Mouse (Mus musculus) MEL (cell line): Measurements from ENCODE around the gene Tbc1d20. TPM values are rescaled to one million over a fixed set of nuclear protein-coding genes. Genes with fewer than 3 reads are reported as not detected.
"Not testable (repeated sequence)": the region's sequence is repeated elsewhere in the genome, so short reads cannot be mapped to it uniquely, and the experiment has no call there.

Experiments
- DNase-seq: peaks from one replicate; pipeline ENCODE4 v3.0.0; 2011; ENCODE audit warnings: low read depth, low spot score
- H3K27ac ChIP-seq: 2 replicates; pipeline ENCODE4 v1.5.1; 2012; ENCODE audit warnings: low read depth, mild to moderate bottlenecking, control low read depth, low read length, moderate library complexity; ENCODE audit not compliant: control insufficient read depth
- H3K27me3 ChIP-seq, 2 experiments: fragments of 150-350 bp in 1 of 2; sonication (generic) in 1 of 2; 2 replicates each; pipeline ENCODE4 v1.6.1; 2012; ENCODE audit warnings: low read length in 2 of 2, mild to moderate bottlenecking in 2 of 2, improper control_type of control experiment in 1 of 2, moderate library complexity in 1 of 2; ENCODE audit not compliant: insufficient read depth in 2 of 2, control insufficient read depth in 1 of 2
- H3K36me3 ChIP-seq, 2 experiments: 2 replicates each; pipeline ENCODE4 v1.6.1; 2012 to 2014; ENCODE audit warnings: low read length in 2 of 2, improper control_type of control experiment in 1 of 2, inconsistent platforms in 1 of 2, mild to moderate bottlenecking in 1 of 2; ENCODE audit not compliant: insufficient read depth in 2 of 2, control insufficient read depth in 1 of 2
- H3K4me1 ChIP-seq, 2 experiments: fragments of 150-350 bp in 1 of 2; sonication (generic) in 1 of 2; 2 replicates each; pipeline ENCODE4 v1.6.1; 2012; ENCODE audit warnings: low read length in 2 of 2, improper control_type of control experiment in 1 of 2, mild to moderate bottlenecking in 1 of 2; ENCODE audit not compliant: insufficient read depth in 2 of 2, control insufficient read depth in 1 of 2
- H3K4me3 ChIP-seq, 2 experiments: fragments of 150-350 bp in 1 of 2; sonication (generic) in 1 of 2; 2 replicates each; pipeline ENCODE4 v1.5.1; 2012; ENCODE audit warnings: low read depth in 2 of 2, low read length in 2 of 2, mild to moderate bottlenecking in 2 of 2, moderate library complexity in 2 of 2, control low read depth in 1 of 2, improper control_type of control experiment in 1 of 2; ENCODE audit not compliant: control insufficient read depth in 1 of 2, insufficient read depth in 1 of 2
- H3K79me2 ChIP-seq: 2 replicates; pipeline ENCODE4 v1.6.1; 2012; ENCODE audit warnings: mild to moderate bottlenecking, low read length, moderate library complexity; ENCODE audit not compliant: control insufficient read depth, poor library complexity, insufficient read depth
- H3K9ac ChIP-seq: 2 replicates; pipeline ENCODE4 v1.6.1; 2012; ENCODE audit warnings: low read depth, mild to moderate bottlenecking, control low read depth, low read length, moderate library complexity; ENCODE audit not compliant: control insufficient read depth, poor library complexity, severe bottlenecking
- H3K9me3 ChIP-seq: fragments of 150-350 bp; sonication (generic); replicated peaks from 2 replicates; pipeline ENCODE4 v1.6.1; 2012; ENCODE audit warnings: mild to moderate bottlenecking, low read length, improper control_type of control experiment, moderate library complexity; ENCODE audit not compliant: insufficient read depth
- CTCF ChIP-seq, 3 experiments: IDR thresholded peaks in 2 of 3; conservative IDR thresholded peaks in 1 of 3; 2 replicates each; pipeline ENCODE4 v1.5.1; 2011 to 2012; ENCODE audit warnings: low read length in 3 of 3, low read depth in 2 of 3, mild to moderate bottlenecking in 2 of 3, improper control_type of control experiment in 1 of 3, inconsistent platforms in 1 of 3, mixed read lengths in 1 of 3, moderate library complexity in 1 of 3; ENCODE audit not compliant: control insufficient read depth in 1 of 3, insufficient read depth in 1 of 3, poor library complexity in 1 of 3, severe bottlenecking in 1 of 3
- E2F4 ChIP-seq: IDR thresholded peaks from 2 replicates; pipeline ENCODE4 v1.6.1; 2011; ENCODE audit warnings: low read depth, low read length, improper control_type of control experiment, borderline replicate concordance
- EP300 ChIP-seq, 2 experiments: IDR thresholded peaks; 2 replicates each; pipeline ENCODE4 v1.6.1; 2011; ENCODE audit warnings: improper control_type of control experiment in 2 of 2, low read length in 2 of 2, low read depth in 1 of 2, mild to moderate bottlenecking in 1 of 2
- ETS1 ChIP-seq: IDR thresholded peaks from 2 replicates; pipeline ENCODE4 v1.6.1; 2012; ENCODE audit warnings: low read depth, mild to moderate bottlenecking, inconsistent platforms, low read length, improper control_type of control experiment, moderate library complexity
- GABPA ChIP-seq: IDR thresholded peaks from 2 replicates; pipeline ENCODE4 v1.6.1; 2012; ENCODE audit warnings: low read depth, mild to moderate bottlenecking, inconsistent platforms, low read length, improper control_type of control experiment, moderate library complexity
- GATA1 ChIP-seq: IDR thresholded peaks from 2 replicates; pipeline ENCODE4 v1.6.1; 2011; ENCODE audit warnings: low read depth, low read length, improper control_type of control experiment
- HCFC1 ChIP-seq: IDR thresholded peaks from 2 replicates; pipeline ENCODE4 v1.6.1; 2012; ENCODE audit warnings: low read depth, mild to moderate bottlenecking, inconsistent platforms, low read length, improper control_type of control experiment, moderate library complexity
- KAT2A ChIP-seq: conservative IDR thresholded peaks from 2 replicates; pipeline ENCODE4 v1.6.1; 2012; ENCODE audit warnings: low read depth, low read length, improper control_type of control experiment, inconsistent platforms
- MAZ ChIP-seq: IDR thresholded peaks from 2 replicates; pipeline ENCODE4 v1.6.1; 2012; ENCODE audit warnings: low read depth, mild to moderate bottlenecking, inconsistent platforms, low read length, improper control_type of control experiment
- MEF2A ChIP-seq: IDR thresholded peaks from 2 replicates; pipeline ENCODE4 v1.6.1; 2014; ENCODE audit warnings: low read depth, mild to moderate bottlenecking, inconsistent platforms, low read length, improper control_type of control experiment; ENCODE audit not compliant: poor library complexity, insufficient replicate concordance, severe bottlenecking; ENCODE audit errors: extremely low read depth
- MYC ChIP-seq: IDR thresholded peaks from 2 replicates; pipeline ENCODE4 v1.6.1; 2011; ENCODE audit warnings: low read depth, mild to moderate bottlenecking, low read length, improper control_type of control experiment, moderate library complexity
- NRF1 ChIP-seq: IDR thresholded peaks from 2 replicates; pipeline ENCODE4 v1.6.1; 2014; ENCODE audit warnings: low read depth, mild to moderate bottlenecking, inconsistent platforms, low read length, improper control_type of control experiment, moderate library complexity; ENCODE audit not compliant: poor library complexity, insufficient read depth, severe bottlenecking
- POLR2AphosphoS2 ChIP-seq: IDR thresholded peaks from 2 replicates; pipeline ENCODE4 v1.6.1; 2011; ENCODE audit warnings: low read length, improper control_type of control experiment
- POLR2AphosphoS5 ChIP-seq: IDR thresholded peaks from 2 replicates; pipeline ENCODE4 v1.6.1; 2012; ENCODE audit warnings: low read depth, borderline replicate concordance, mild to moderate bottlenecking, inconsistent platforms, low read length, moderate library complexity, mixed read lengths
- RCOR1 ChIP-seq: IDR thresholded peaks from 2 replicates; pipeline ENCODE4 v1.6.1; 2012; ENCODE audit warnings: low read depth, mild to moderate bottlenecking, inconsistent platforms, low read length, improper control_type of control experiment
- SIN3A ChIP-seq: IDR thresholded peaks from 2 replicates; pipeline ENCODE4 v1.6.1; 2012; ENCODE audit warnings: low read length, improper control_type of control experiment, inconsistent platforms
- TBP ChIP-seq: IDR thresholded peaks from 2 replicates; pipeline ENCODE4 v1.8.0; 2011; ENCODE audit warnings: low read depth, low read length, improper control_type of control experiment
- TCF12 ChIP-seq: IDR thresholded peaks from 2 replicates; pipeline ENCODE4 v1.6.1; 2014; ENCODE audit warnings: low read depth, mild to moderate bottlenecking, inconsistent platforms, low read length, improper control_type of control experiment, moderate library complexity
- ZC3H11A ChIP-seq: IDR thresholded peaks from 2 replicates; pipeline ENCODE4 v1.6.1; 2012; ENCODE audit warnings: low read depth, mild to moderate bottlenecking, inconsistent platforms, low read length, improper control_type of control experiment
- polyA plus RNA-seq, 2 experiments: library from polyadenylated mRNA; stranded (reverse) in 1 of 2; unstranded in 1 of 2; fragments of >175 nt in 1 of 2; fragments of >200 nt in 1 of 2; gene quantifications; 2 replicates each; pipeline versions ENCODE4 v1.2.1 to v1.2.4; 2012; ENCODE audit warnings: low replicate concordance in 2 of 2, low read depth in 1 of 2; ENCODE audit not compliant: insufficient read length in 2 of 2, insufficient read depth in 1 of 2, missing spikeins in 1 of 2
- total RNA-seq: library from RNA; depleted of rRNA; stranded (reverse); fragments of 300-350 nt; gene quantifications from 2 replicates; pipeline ENCODE4 v1.2.3, GENCODE M21; 2012

The Tbc1d20 gene
- total and polyA plus RNA-seq, 3 experiments, result 19.6 to 31.4 TPM; not detected in 1

- no peak overlapping the region for H3K9ac ChIP-seq
- H3K27me3 ChIP-seq, result no peaks in the 10 kb centered on the region
- no peaks in the 10 kb centered on the region for H3K79me2 ChIP-seq
- no peaks in the 10 kb centered on the region for H3K4me1 ChIP-seq
- no peaks in the 10 kb centered on the region for H3K36me3 ChIP-seq
- H3K27ac ChIP-seq, result no peak overlapping the region
- DNase-seq, result no peak
- no peaks in the 10 kb centered on the region for H3K9me3 ChIP-seq
- TF ChIP-seq MAZ (no peak), E2F4 (no peak), KAT2A (no peak), POLR2AphosphoS2 (no peak), TCF12 (no peak), POLR2AphosphoS5 (no peak), CTCF (IDR thresholded peaks at IDR 0.05 in 2 of 3, conservative IDR thresholded peaks at IDR 0.05 in 1 of 3; ENCODE audit: control insufficient read depth in 1 of 3, insufficient read depth in 1 of 3, low read depth in 2 of 3, low read length in 3 of 3, poor library complexity in 1 of 3, severe bottlenecking in 1 of 3) (no peak), HCFC1 (no peak), ZC3H11A (no peak), EP300 (IDR thresholded peaks at IDR 0.05; ENCODE audit: low read depth in 1 of 2, low read length in 2 of 2) (no peak), MEF2A (no peak), GABPA (no peak), NRF1 (no peak), SIN3A (no peak), RCOR1 (no peak), MYC (no peak)
- no peak overlapping the region for H3K4me3 ChIP-seq
Measured at GRCm38 (mm10) chr2:152288046-152288445, 5.6 kb upstream of the Tbc1d20 start.

- DNase-seq, result peak; percentile 43
Measured at GRCm38 (mm10) chr2:152289623-152290022, 4.0 kb upstream of the Tbc1d20 start.

More at GRCm38 (mm10) chr2:152289623-152290022, 4.0 kb upstream of the Tbc1d20 start:
- not testable (repeated sequence) for H3K9me3 ChIP-seq, H3K36me3 ChIP-seq, H3K27me3 ChIP-seq, H3K79me2 ChIP-seq, H3K9ac ChIP-seq, H3K4me3 ChIP-seq, H3K4me1 ChIP-seq, H3K27ac ChIP-seq
- TF ChIP-seq MEF2A, result peak; percentile 72; the same call in 1 of the 2 replicates
- TF ChIP-seq TBP, result peak; percentile 93
- peak; percentile 52; the same call in 1 of the 2 replicates for TF ChIP-seq TCF12
- peak; percentile 9; the same call in 1 of the 2 replicates for TF ChIP-seq ETS1
- TF ChIP-seq EP300 (IDR thresholded peaks at IDR 0.05; ENCODE audit: low read depth in 1 of 2, low read length in 2 of 2), result peak in 1 of 2 experiments; percentile 23; a peak in 1 of 4 replicates
- peak; percentile 33; the same call in 1 of the 2 replicates for TF ChIP-seq GATA1
